Mouse (Mus musculus) forebrain, embryonic 12.5 days (tissue): ENCODE results near the gene Hyal2. TPM values are rescaled to one million over a fixed set of nuclear protein-coding genes. Genes with fewer than 3 reads are reported as not detected.

ENCODE experiments used
- ATAC-seq: fragments of 200-750 bp; cut with Nextera tagmentation; 2 replicates; pipeline ENCODE4 v1.8.0; 2017; ENCODE audit warnings: moderate TSS enrichment; ENCODE audit not compliant: low FRiP score
- H3K27ac ChIP-seq: fragments of 300-500 bp; sonication (generic); 2 replicates; pipeline ENCODE4 v1.5.1; 2016; ENCODE audit warnings: mild to moderate bottlenecking
- H3K27me3 ChIP-seq: fragments of 300-500 bp; sonication (generic); 2 replicates; pipeline ENCODE4 v1.6.1; 2016; ENCODE audit warnings: mild to moderate bottlenecking
- H3K36me3 ChIP-seq: fragments of 300-500 bp; sonication (generic); replicated peaks from 2 replicates; pipeline ENCODE4 v1.6.1; 2016; ENCODE audit warnings: mild to moderate bottlenecking
- H3K4me1 ChIP-seq: fragments of 300-500 bp; sonication (generic); 2 replicates; pipeline ENCODE4 v1.6.1; 2016
- H3K4me2 ChIP-seq: fragments of 300-500 bp; sonication (generic); 2 replicates; pipeline ENCODE4 v1.6.1; 2016; ENCODE audit warnings: mild to moderate bottlenecking, moderate library complexity
- H3K4me3 ChIP-seq: fragments of 300-500 bp; sonication (generic); replicated peaks from 2 replicates; pipeline ENCODE4 v1.5.1; 2016; ENCODE audit warnings: mild to moderate bottlenecking
- H3K9ac ChIP-seq: fragments of 300-500 bp; sonication (generic); 2 replicates; pipeline ENCODE4 v1.6.1; 2016; ENCODE audit warnings: mild to moderate bottlenecking
- H3K9me3 ChIP-seq: fragments of 300-500 bp; sonication (generic); 2 replicates; pipeline ENCODE4 v1.6.1; 2016
- WGBS: fragments of 180-500 bp; shearing (Covaris S2); methylation state at CpG from one replicate; pipeline ENCODE4 v1.1.7; 2016; 5-methylcytosine and 5-hydroxymethylcytosine counted together
- polyA plus RNA-seq: library from polyadenylated mRNA; unstranded; fragments of >200 nt; fragmentation: Nextera tagmentation; extraction: Ambion mirVana; gene quantifications from 2 replicates; pipeline ENCODE4 v1.2.1, GENCODE M21; 2016

The Hyal2 gene
- polyA plus RNA-seq, 1 experiment from 2014 or later: 108 TPM

GRCm38 (mm10) chr9:107540420-107540819 lies 27.3 kb upstream of the Hyal2 start:
- no peak overlapping the region for H3K4me2 ChIP-seq
- WGBS: 80% methylated on average over 4 of the region's 4 CpGs
- H3K36me3 ChIP-seq: peaks cover 49% of the 10 kb centered on the region
- no peak overlapping the region for H3K4me3 ChIP-seq
- no peak overlapping the region for H3K27ac ChIP-seq
- ATAC-seq: no peak
- no peaks in the 10 kb centered on the region for H3K27me3 ChIP-seq
- H3K9me3 ChIP-seq: no peaks in the 10 kb centered on the region
- H3K4me1 ChIP-seq: peaks cover 48% of the 10 kb centered on the region
- no peak overlapping the region for H3K9ac ChIP-seq

GRCm38 (mm10) chr9:107541005-107541404 lies 26.7 kb upstream of the Hyal2 start:
- H3K4me3 ChIP-seq: peak overlapping the region; percentile 65
- no peaks in the 10 kb centered on the region for H3K27me3 ChIP-seq
- no peaks in the 10 kb centered on the region for H3K9me3 ChIP-seq
- H3K9ac ChIP-seq: 0 out of 2 replicates have a peak overlapping the region, but pooled peaks have one; percentile 74
- no peak for ATAC-seq
- 37% methylated on average over 10 of the region's 10 CpGs for WGBS
- no peak overlapping the region for H3K27ac ChIP-seq
- peaks cover 42% of the 10 kb centered on the region for H3K4me1 ChIP-seq
- H3K4me2 ChIP-seq: peak overlapping the region; percentile 94
- peaks cover 49% of the 10 kb centered on the region for H3K36me3 ChIP-seq

DNA sequence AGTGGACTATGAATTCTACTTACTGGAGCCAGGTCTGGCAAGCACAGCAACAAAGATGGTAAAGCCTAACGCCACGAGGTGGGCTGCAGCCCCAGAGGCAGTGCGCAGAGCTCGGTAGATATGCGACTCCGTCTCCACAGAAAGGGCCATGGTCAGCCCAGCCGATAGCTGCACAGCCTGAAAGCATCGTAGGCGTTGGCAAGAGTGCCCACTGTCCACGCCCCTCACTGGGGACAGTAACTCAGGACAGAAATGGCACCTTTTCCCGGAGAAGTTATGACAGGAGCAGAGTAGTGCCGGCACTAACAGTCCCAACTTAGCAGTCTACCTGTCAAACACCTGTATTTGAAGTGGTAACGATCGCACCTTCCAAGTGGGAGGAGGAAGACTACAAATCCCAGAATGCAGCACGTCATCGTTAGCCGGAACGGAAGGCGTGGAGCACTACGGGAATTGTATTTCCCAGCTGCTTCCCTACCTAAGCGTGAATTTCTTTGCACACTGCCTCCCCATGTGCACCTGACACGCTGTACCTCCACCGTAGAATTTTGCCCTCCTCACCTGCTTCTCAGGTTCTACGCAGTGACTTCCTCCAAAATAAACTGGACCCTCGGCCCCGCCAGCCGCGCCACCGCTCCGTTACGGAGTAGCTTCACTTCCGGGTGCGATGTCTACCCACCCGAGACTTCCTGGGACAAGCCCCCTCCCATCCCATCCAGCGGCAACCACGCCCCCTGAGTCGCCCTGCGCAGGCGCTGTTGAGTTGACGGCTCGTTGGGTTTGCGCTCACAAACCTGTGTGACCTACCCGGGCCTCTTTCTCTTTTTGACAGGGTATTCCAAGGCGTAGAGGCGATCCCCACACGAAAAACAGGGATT lies 26.0 kb upstream of the Hyal2 start, which contains the start of the genes Cyb561d2 and Nprl2:
Gene Cyb561d2 (minus strand): TSS at position 720 of the 878 bp plus-strand sequence.
Gene Nprl2 (plus strand): TSS at position 753 of the 878 bp plus-strand sequence.
- ATAC-seq: peak; percentile 90
- Histone ChIP-seq H3K36me3 (peaks cover 49% of the 10 kb centered on the region), H3K9ac (peak within 1 kb of the TSS; percentile 74), H3K27me3 (no peaks in the 10 kb centered on the region), H3K9me3 (no peaks in the 10 kb centered on the region), H3K27ac (peak within 1 kb of the TSS; percentile 31; the same call in 1 of the 2 replicates), H3K4me2 (peak within 1 kb of the TSS; percentile 94), H3K4me3 (peak within 1 kb of the TSS; percentile 65), H3K4me1 (peaks cover 41% of the 10 kb centered on the region)
- 1% methylated on average over 46 of the region's 46 CpGs for WGBS

- WGBS: 1% methylated on average over 11 of the region's 11 CpGs
- H3K27me3 ChIP-seq: no peaks in the 10 kb centered on the region
- peak overlapping the region; percentile 65 for H3K4me3 ChIP-seq
- H3K9me3 ChIP-seq: no peaks in the 10 kb centered on the region
- H3K36me3 ChIP-seq: peaks cover 48% of the 10 kb centered on the region
- H3K27ac ChIP-seq: no peak overlapping the region; the same call in 1 of the 2 replicates
- H3K4me2 ChIP-seq: peak overlapping the region; percentile 94
- H3K4me1 ChIP-seq: peaks cover 41% of the 10 kb centered on the region
- ATAC-seq: peak; percentile 13
- H3K9ac ChIP-seq: peak overlapping the region; percentile 74
Observed at GRCm38 (mm10) chr9:107542352-107542686, 25.4 kb upstream of the Hyal2 start.

DNA sequence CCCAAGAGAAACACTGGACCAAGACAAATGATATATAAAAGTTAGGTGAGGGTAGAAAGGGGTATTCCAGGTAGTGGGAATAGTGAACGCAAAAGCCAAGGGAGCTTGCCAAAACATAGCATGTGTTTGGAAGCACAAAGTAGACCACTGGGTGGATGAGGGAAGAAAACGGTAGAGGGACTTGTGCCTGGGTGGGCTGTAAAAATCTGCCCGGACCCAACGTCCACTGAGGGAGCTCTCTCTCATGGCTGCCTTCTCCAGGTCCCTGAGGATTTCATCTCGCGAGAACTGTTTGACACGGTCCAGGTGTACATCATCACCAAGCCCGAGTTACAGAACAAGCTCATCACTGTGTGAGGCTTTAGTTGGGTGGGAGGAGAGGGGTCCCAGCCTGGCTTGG lies 25.0 kb upstream of the Hyal2 start:
- peaks cover 44% of the 10 kb centered on the region for H3K36me3 ChIP-seq

GRCm38 (mm10) chr9:107543299-107543698 lies 24.4 kb upstream of the Hyal2 start:
- no peak overlapping the region for H3K27ac ChIP-seq
- WGBS: 92% methylated on average over 11 of the region's 11 CpGs
- H3K27me3 ChIP-seq: peaks cover 7% of the 10 kb centered on the region
- peaks cover 38% of the 10 kb centered on the region for H3K36me3 ChIP-seq
- no peak overlapping the region for H3K9ac ChIP-seq
- H3K4me2 ChIP-seq: peak overlapping the region; percentile 94
- H3K4me3 ChIP-seq: no peak overlapping the region
- H3K4me1 ChIP-seq: peaks cover 38% of the 10 kb centered on the region
- no peak for ATAC-seq
- H3K9me3 ChIP-seq: no peaks in the 10 kb centered on the region

More for the DNA sequence above, 25.0 kb upstream of the Hyal2 start:
- peaks cover under 1% of the 10 kb centered on the region; the same call in 1 of the 2 replicates for H3K27me3 ChIP-seq
- peaks cover 40% of the 10 kb centered on the region for H3K4me1 ChIP-seq
- H3K9me3 ChIP-seq: no peaks in the 10 kb centered on the region
- H3K4me2 ChIP-seq: peak overlapping the region; percentile 94
- peak overlapping the region; percentile 65 for H3K4me3 ChIP-seq
- 55% methylated on average over 8 of the region's 8 CpGs for WGBS
- no peak overlapping the region for H3K27ac ChIP-seq
- no peak for ATAC-seq
- H3K9ac ChIP-seq: peak overlapping the region; percentile 74

DNA sequence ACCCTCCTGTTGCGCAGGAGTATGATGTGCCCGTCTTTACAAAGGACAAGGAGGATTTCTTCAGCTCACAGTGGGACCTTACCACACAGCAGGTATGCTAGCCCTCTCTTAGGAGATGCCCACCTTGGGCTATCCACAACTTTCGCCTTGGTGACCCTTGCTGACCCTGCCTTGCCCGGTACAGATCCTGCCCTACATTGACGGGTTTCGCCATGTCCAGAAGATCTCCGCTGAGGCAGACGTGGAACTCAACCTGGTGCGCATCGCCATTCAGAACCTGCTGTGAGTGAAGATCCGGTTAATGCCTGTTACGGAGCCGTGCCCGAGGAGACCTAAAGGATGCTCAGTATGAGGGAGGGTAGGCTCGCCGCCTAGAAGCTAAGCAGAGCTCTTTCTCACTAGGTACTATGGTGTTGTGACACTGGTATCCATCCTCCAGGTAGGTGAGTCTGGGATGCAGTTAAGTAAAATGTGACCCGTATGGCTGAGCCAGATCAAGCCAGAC lies 23.5 kb upstream of the Hyal2 start:
- Histone ChIP-seq H3K4me2 (no peak overlapping the region), H3K27me3 (peaks cover 16% of the 10 kb centered on the region), H3K9me3 (no peaks in the 10 kb centered on the region), H3K36me3 (peaks cover 28% of the 10 kb centered on the region), H3K9ac (no peak overlapping the region), H3K27ac (no peak overlapping the region), H3K4me3 (no peak overlapping the region), H3K4me1 (peaks cover 38% of the 10 kb centered on the region)
- 96% methylated on average over 17 of the region's 17 CpGs for WGBS
- no peak for ATAC-seq

DNA sequence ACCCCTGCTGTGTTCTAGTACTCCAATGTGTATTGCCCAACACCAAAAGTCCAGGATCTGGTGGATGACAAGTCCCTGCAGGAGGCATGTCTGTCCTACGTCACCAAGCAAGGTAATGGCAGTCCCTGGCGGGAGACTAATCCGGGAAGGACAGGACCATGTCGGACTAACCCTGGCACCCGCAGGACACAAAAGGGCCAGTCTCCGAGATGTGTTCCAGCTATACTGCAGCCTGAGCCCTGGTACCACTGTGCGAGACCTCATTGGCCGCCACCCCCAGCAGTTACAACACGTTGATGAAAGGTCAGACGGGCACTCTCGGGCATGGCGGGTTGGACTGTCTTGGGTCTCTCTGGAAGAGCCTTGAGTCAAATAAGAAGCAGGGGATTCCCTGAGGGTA lies 23.0 kb upstream of the Hyal2 start:
- peaks cover 23% of the 10 kb centered on the region for H3K36me3 ChIP-seq
- H3K9ac ChIP-seq: no peak overlapping the region
- peaks cover 21% of the 10 kb centered on the region for H3K27me3 ChIP-seq
- ATAC-seq: no peak
- H3K4me2 ChIP-seq: no peak overlapping the region
- H3K4me1 ChIP-seq: peaks cover 38% of the 10 kb centered on the region
- H3K4me3 ChIP-seq: no peak overlapping the region
- H3K27ac ChIP-seq: no peak overlapping the region
- no peaks in the 10 kb centered on the region for H3K9me3 ChIP-seq
- WGBS: 96% methylated on average over 12 of the region's 12 CpGs

GRCm38 (mm10) chr9:107545199-107545598 lies 22.5 kb upstream of the Hyal2 start:
- Histone ChIP-seq H3K4me2 (no peak overlapping the region), H3K9me3 (no peaks in the 10 kb centered on the region), H3K9ac (no peak overlapping the region), H3K4me1 (peaks cover 38% of the 10 kb centered on the region), H3K27ac (no peak overlapping the region), H3K27me3 (peaks cover 26% of the 10 kb centered on the region), H3K4me3 (no peak overlapping the region), H3K36me3 (peaks cover 19% of the 10 kb centered on the region)
- WGBS: 87% methylated on average over 10 of the region's 10 CpGs
- ATAC-seq: no peak

DNA sequence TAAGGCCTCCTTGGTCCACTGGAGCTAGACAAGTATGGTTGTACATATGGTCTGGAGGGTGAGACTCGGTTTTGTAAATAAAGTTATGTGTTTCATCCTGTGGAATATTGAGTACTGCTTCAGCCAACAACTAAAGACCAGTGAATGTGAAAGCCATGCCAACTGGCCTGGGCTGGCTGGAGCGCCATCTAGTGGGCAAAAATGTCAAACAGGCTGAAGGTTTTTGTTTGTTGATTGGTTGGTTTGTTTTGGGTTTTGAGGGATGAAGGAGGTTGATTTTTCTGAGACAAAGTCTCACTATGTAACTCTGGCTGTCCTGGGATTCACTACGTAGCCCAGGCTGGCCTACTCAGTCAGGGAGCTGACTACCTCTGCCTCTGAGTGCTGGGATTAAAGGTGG lies 22.1 kb upstream of the Hyal2 start:
- H3K9ac ChIP-seq: no peak overlapping the region
- ATAC-seq: no peak
- H3K27ac ChIP-seq: no peak overlapping the region
- H3K27me3 ChIP-seq: peaks cover 30% of the 10 kb centered on the region
- H3K4me3 ChIP-seq: no peak overlapping the region
- H3K4me2 ChIP-seq: no peak overlapping the region
- peaks cover 15% of the 10 kb centered on the region for H3K36me3 ChIP-seq
- peaks cover 35% of the 10 kb centered on the region for H3K4me1 ChIP-seq
- 8% methylated on average over 3 of the region's 3 CpGs for WGBS
- H3K9me3 ChIP-seq: no peaks in the 10 kb centered on the region

DNA sequence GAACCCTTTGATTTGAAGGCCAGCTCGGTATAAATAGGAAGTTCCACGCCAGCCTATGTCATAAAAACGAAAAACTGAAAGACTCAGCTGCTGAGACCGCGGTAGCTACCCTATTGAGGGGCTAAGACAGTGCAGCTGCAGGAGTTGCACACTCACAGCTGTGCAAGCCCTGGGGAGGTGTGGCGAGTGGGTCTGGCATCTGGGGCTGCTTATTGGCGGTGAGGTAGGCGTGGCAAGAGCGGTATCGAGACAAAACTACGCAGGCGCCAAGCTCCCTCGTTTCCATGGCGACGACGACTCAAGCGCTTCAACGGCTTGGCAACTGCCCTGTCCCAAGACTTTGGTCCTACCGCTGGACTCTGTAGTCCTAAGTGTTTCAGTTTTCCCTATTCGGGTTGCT lies 20.7 kb upstream of the Hyal2 start, which contains the start of gene Zmynd10:
Gene Zmynd10 (plus strand): TSS at position 273 of the 400 bp plus-strand sequence.
- Histone ChIP-seq H3K27ac (peak within 1 kb of the TSS; percentile 71), H3K4me2 (peak within 1 kb of the TSS; percentile 51), H3K4me3 (peak within 1 kb of the TSS; percentile 23), H3K27me3 (peaks cover 44% of the 10 kb centered on the region), H3K4me1 (peaks cover 37% of the 10 kb centered on the region), H3K9ac (peak within 1 kb of the TSS; percentile 40; the same call in 1 of the 2 replicates), H3K9me3 (no peaks in the 10 kb centered on the region), H3K36me3 (peaks cover 15% of the 10 kb centered on the region)
- ATAC-seq: peak; percentile 72
- 5% methylated on average over 20 of the region's 20 CpGs for WGBS

- peaks cover 37% of the 10 kb centered on the region for H3K4me1 ChIP-seq
- 79% methylated on average over 5 of the region's 5 CpGs for WGBS
Observed at GRCm38 (mm10) chr9:107547957-107548356, 19.8 kb upstream of the Hyal2 start.

More at GRCm38 (mm10) chr9:107547957-107548356, 19.8 kb upstream of the Hyal2 start:
- H3K4me2 ChIP-seq: no peak overlapping the region
- H3K9me3 ChIP-seq: no peaks in the 10 kb centered on the region
- no peak overlapping the region for H3K27ac ChIP-seq
- no peak overlapping the region for H3K9ac ChIP-seq
- no peak for ATAC-seq
- no peak overlapping the region for H3K4me3 ChIP-seq
- peaks cover 53% of the 10 kb centered on the region for H3K27me3 ChIP-seq
- H3K36me3 ChIP-seq: peaks cover 15% of the 10 kb centered on the region
